Mouse (Mus musculus): ENCODE results near the gene Tbl1xr1. TPM values are rescaled to one million over a fixed set of nuclear protein-coding genes. Genes with fewer than 3 reads are reported as not detected.
A peak's percentile ranks its signal among the peaks of the same experiment; 100 is the strongest.

Gene Tbl1xr1
- polyA plus RNA-seq, 1 experiment from 2014 or later = 23.0 TPM

DNA sequence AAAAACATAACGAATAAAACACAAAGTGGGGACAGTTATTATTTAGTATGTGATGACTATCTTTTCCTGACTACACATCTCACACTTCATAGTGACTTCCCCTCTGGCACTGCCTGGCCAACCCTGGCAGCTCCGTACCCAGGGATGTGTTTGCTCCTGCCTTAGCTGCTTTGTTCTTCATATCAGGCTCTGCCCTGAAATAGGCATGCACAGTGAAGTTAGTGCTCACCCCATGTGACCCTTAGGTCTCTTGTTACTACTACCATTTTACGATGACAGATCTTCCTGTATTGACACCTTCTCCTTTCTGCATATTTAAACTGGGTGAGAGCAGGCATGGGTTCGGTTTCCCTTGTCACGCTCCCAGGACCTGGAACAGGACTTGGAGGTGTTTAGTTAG, 16.3 kb downstream of the Tbl1xr1 start:
- Histone ChIP-seq H3K4me1 (peaks cover 26% of the 10 kb centered on the region), H3K27ac (replicated peaks) (no peak overlapping the region), H3K36me3 (replicated peaks) (peaks cover 4% of the 10 kb centered on the region; the same call in 1 of the 2 replicates), H3K9me3 (no peaks in the 10 kb centered on the region), H3K4me3 (no peak overlapping the region), H3K27me3 (replicated peaks; ENCODE audit: low read depth, poor library complexity, severe bottlenecking) (no peaks in the 10 kb centered on the region)
- WGBS = 89% methylated on average over 5 of the region's 5 CpGs
- no peak for DNase-seq (ENCODE audit: low spot score)

DNA sequence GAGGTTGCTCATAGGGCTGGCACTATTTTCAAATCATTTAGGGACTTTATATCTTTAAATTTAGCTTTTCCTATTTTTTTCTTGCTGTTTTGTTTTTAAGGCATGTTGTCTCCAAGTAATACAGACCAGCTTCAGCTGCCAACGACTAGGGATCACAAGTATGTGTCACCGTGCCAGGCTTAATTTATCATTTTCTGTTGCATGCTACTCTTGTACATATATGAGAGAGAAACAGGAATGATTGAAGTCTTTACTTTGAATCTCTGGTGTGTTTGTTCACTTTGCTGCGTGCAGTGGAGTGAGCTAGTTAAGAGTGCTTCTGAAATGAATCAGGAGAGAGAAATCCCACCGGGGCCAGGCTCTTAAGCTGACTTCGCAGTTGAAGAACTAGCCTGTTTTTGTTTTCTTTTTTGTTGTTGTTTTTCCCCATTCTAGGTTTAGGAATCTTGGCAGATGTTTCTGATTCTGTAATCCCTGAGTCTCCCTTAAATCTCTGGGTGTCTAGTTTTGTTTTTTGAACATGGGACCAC, 27.6 kb downstream of the Tbl1xr1 start:
- no peak overlapping the region for H3K4me3 ChIP-seq
- peaks cover 13% of the 10 kb centered on the region for H3K36me3 ChIP-seq (replicated peaks)
- H3K4me1 ChIP-seq = peaks cover 51% of the 10 kb centered on the region
- H3K9me3 ChIP-seq = no peaks in the 10 kb centered on the region
- H3K27ac ChIP-seq (replicated peaks) = no peak overlapping the region
- no peak for DNase-seq (ENCODE audit: low spot score)
- WGBS = 69% methylated on average over 5 of the region's 5 CpGs
- no peaks in the 10 kb centered on the region for H3K27me3 ChIP-seq (replicated peaks; ENCODE audit: low read depth, poor library complexity, severe bottlenecking)

DNA sequence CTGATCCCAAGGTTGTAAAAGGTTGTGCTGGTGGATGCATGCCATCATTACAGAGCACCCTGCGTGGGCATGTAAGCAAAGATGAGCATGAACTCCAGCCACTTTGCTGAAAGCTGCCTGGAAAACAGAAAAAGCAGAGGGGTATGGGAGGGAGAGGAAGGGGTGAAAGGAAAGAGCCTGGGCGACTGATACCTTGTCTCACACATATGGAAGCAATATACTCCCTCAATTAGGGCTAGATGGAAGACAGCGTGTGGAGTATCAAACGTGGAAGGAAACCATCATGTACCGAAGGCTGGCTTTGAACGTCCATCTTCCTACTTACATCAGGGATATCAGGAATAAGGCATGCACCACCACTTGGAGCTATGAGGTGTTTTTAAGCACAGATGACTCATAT, 29.0 kb downstream of the Tbl1xr1 start:
- H3K4me3 ChIP-seq = no peak overlapping the region
- DNase-seq (ENCODE audit: low spot score) = peak; percentile 21
- peaks cover 39% of the 10 kb centered on the region for H3K4me1 ChIP-seq
- 46% methylated on average over 6 of the region's 6 CpGs for WGBS
- peaks cover 18% of the 10 kb centered on the region for H3K36me3 ChIP-seq (replicated peaks)
- H3K27ac ChIP-seq (replicated peaks) = no peak overlapping the region
- H3K9me3 ChIP-seq = peaks cover 2% of the 10 kb centered on the region; the same call in 1 of the 2 replicates
- H3K27me3 ChIP-seq (replicated peaks; ENCODE audit: low read depth, poor library complexity, severe bottlenecking) = no peaks in the 10 kb centered on the region

DNA sequence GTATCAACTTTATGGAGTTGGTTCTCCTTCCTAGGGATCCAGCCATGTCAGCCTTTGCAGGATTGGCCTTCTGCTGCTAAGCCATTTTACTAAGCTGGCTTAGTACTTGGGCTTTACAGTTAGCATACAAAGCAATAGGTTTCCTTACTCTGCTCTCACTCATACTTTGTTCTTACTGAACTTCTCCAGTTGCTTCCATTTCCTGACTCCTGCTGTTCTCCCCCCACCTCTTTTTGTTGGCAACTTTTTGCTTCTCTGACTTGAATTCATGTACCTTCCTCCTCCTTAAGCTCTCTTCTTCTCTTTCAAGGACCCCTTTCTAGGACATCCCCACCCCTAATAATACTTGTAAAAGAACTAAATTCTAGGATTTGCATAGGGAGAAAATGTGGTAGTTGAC, 31.6 kb downstream of the Tbl1xr1 start:
- Histone ChIP-seq H3K4me3 (no peak overlapping the region), H3K27me3 (replicated peaks; ENCODE audit: low read depth, poor library complexity, severe bottlenecking) (no peaks in the 10 kb centered on the region), H3K4me1 (peaks cover 27% of the 10 kb centered on the region), H3K36me3 (replicated peaks) (peaks cover 16% of the 10 kb centered on the region), H3K9me3 (peaks cover 9% of the 10 kb centered on the region; the same call in 1 of the 2 replicates), H3K27ac (replicated peaks) (no peak overlapping the region)
- no peak for DNase-seq (ENCODE audit: low spot score)

DNA sequence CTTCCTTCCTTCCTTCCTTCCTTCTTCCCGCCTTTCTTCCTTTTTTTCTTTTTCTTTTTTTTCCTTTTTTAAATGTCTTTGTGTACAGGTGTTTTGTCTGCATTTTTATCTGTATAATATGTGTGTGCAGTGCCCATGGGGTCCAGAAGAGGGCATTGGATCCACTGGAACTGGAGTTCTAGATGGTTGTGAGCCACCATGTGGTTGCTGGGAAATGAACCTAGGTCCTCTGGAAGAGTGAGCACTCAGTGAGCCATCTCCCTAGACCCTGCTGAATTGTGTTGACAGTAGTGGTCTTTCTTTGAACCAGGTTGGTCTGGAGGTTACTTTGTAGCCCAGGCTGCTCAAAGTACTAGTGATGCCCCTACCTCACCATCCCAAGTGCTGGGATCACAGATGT, 33.2 kb downstream of the Tbl1xr1 start:
- Histone ChIP-seq H3K27me3 (replicated peaks; ENCODE audit: low read depth, poor library complexity, severe bottlenecking) (no peaks in the 10 kb centered on the region), H3K27ac (replicated peaks) (no peak overlapping the region), H3K4me1 (peaks cover 18% of the 10 kb centered on the region), H3K9me3 (peaks cover 9% of the 10 kb centered on the region; the same call in 1 of the 2 replicates), H3K36me3 (replicated peaks) (peaks cover 16% of the 10 kb centered on the region), H3K4me3 (no peak overlapping the region)
- WGBS = 72% methylated on average over 1 of the region's 1 CpGs
- no peak for DNase-seq (ENCODE audit: low spot score)

DNA sequence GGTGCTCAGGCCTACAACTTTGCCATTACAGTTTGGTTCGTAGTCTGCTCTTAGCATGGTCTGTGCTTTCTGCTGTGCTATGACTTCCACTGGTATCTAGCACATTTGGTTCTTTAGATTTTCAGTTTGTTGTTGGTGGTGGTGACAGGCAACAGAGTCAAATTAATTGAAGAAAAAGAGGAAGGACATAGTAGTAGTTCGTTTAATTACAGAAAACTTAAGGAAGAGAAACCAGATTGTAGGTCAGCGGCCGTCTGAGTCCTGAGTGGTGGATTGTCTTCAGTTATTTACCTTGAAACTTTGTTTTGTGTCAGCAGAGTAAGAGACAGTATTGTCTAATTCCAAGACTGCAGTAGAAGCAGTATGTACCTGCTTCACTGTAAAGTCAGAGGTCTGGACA, 37.3 kb downstream of the Tbl1xr1 start:
- peaks cover 7% of the 10 kb centered on the region for H3K4me1 ChIP-seq
- peaks cover 8% of the 10 kb centered on the region; the same call in 1 of the 2 replicates for H3K36me3 ChIP-seq (replicated peaks)
- peaks cover 9% of the 10 kb centered on the region; the same call in 1 of the 2 replicates for H3K9me3 ChIP-seq
- no peak for DNase-seq (ENCODE audit: low spot score)
- H3K27me3 ChIP-seq (replicated peaks; ENCODE audit: low read depth, poor library complexity, severe bottlenecking) = no peaks in the 10 kb centered on the region
- no peak overlapping the region for H3K27ac ChIP-seq (replicated peaks)
- WGBS = 91% methylated on average over 4 of the region's 4 CpGs
- no peak overlapping the region for H3K4me3 ChIP-seq

DNA sequence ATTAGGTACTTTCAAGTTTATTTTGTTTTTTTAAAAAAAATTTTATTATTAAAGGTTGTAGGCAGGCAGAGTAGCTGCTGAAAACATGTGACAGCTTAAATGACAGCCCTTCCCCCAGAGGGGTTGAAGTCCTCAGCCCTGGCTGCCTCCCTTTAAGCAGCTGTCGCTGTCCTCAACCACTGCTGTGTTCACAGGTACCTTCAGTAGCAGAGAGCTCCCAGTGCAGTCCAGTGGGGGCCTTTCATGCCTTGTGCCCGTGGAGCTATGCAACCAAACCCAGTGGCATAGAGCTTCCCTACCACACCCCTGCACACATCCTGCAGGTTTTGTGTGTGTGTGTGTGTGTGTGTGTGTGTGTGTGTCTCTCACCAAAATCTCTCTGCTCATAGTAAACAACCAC, 38.8 kb downstream of the Tbl1xr1 start:
- Histone ChIP-seq H3K36me3 (replicated peaks) (peaks cover 3% of the 10 kb centered on the region; the same call in 1 of the 2 replicates), H3K27me3 (replicated peaks; ENCODE audit: low read depth, poor library complexity, severe bottlenecking) (no peaks in the 10 kb centered on the region), H3K4me1 (peaks cover 7% of the 10 kb centered on the region), H3K4me3 (no peak overlapping the region), H3K27ac (replicated peaks) (no peak overlapping the region), H3K9me3 (peaks cover 7% of the 10 kb centered on the region; the same call in 1 of the 2 replicates)
- WGBS = 41% methylated on average over 2 of the region's 2 CpGs
- no peak for DNase-seq (ENCODE audit: low spot score)

DNA sequence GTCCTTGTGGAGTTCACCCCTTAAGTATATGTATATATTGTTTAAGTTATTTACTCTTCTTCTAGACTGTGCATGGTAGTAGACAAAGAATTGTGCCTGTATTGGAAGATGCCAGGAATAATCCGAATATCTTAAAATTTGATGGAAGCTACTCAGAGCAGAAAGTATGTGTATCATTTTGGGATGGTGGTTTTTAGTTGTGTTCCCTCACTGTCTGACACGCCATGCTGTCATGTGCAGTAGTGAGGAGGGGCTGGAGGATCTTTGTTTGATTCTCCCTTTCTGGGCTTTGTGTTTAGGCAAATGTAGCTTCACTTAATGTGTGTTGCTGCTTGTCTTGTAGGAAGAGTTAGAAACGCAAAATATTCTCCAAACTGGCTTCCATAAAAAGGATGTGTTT, 39.2 kb downstream of the Tbl1xr1 start:
- no peaks in the 10 kb centered on the region for H3K27me3 ChIP-seq (replicated peaks; ENCODE audit: low read depth, poor library complexity, severe bottlenecking)
- H3K36me3 ChIP-seq (replicated peaks) = peaks cover 3% of the 10 kb centered on the region; the same call in 1 of the 2 replicates
- WGBS = 94% methylated on average over 3 of the region's 3 CpGs
- peaks cover 8% of the 10 kb centered on the region for H3K4me1 ChIP-seq
- H3K27ac ChIP-seq (replicated peaks) = no peak overlapping the region
- H3K4me3 ChIP-seq = no peak overlapping the region
- peaks cover 7% of the 10 kb centered on the region; the same call in 1 of the 2 replicates for H3K9me3 ChIP-seq
- DNase-seq (ENCODE audit: low spot score) = no peak

DNA sequence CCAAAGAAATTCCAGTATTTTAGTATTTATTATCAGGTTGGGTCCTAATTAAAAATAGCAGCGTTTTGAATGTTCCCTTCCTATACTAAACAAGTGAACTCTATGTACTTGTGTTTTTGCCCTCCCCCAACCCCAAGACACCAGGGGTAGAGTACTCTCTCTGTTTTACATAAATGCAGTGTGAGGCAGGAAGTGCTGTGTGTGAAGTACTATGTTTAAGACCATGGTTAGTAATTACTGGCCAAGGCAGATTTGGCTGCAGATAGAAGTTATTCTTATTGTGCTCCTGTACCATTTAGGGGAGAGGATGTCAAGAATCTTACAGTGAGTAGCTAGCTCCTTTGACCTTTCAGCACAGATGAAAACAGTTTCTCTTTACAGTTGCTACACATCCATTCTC, 39.7 kb downstream of the Tbl1xr1 start:
- Histone ChIP-seq H3K9me3 (peaks cover 4% of the 10 kb centered on the region; the same call in 1 of the 2 replicates), H3K4me1 (peaks cover 12% of the 10 kb centered on the region), H3K36me3 (replicated peaks) (peaks cover 1% of the 10 kb centered on the region; the same call in 1 of the 2 replicates), H3K27ac (replicated peaks) (no peak overlapping the region), H3K4me3 (no peak overlapping the region), H3K27me3 (replicated peaks; ENCODE audit: low read depth, poor library complexity, severe bottlenecking) (no peaks in the 10 kb centered on the region)
- no peak for DNase-seq (ENCODE audit: low spot score)
- WGBS = 80% methylated on average over 1 of the region's 1 CpGs

DNA sequence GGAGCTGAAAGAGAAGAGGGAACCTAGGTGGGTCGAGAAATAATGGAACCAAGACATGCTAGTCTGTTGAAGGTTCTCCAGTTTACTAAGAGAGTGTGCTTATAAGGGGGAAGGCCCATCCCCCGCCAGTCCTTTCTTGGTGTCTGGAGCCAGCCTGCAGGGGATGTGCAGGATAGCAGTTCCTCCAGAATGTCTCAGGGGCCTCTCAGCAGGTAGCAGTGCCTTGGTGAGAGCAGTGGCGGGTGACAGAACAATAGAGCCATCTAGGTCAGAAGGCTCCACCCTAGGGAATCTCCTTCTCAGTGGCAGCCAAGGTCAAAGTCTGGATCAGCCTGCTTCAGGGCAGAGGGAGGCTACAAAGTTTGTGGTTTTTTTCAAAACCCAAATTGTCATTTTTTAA, 45.3 kb downstream of the Tbl1xr1 start:
- WGBS = 50% methylated on average over 3 of the region's 3 CpGs
- no peaks in the 10 kb centered on the region for H3K36me3 ChIP-seq (replicated peaks)
- no peak for DNase-seq (ENCODE audit: low spot score)
- no peaks in the 10 kb centered on the region for H3K27me3 ChIP-seq (replicated peaks; ENCODE audit: low read depth, poor library complexity, severe bottlenecking)
- no peak overlapping the region for H3K4me3 ChIP-seq
- H3K4me1 ChIP-seq = peaks cover 22% of the 10 kb centered on the region
- H3K9me3 ChIP-seq = no peaks in the 10 kb centered on the region
- peak overlapping the region; percentile 40; the same call in 1 of the 2 replicates for H3K27ac ChIP-seq (replicated peaks)

DNA sequence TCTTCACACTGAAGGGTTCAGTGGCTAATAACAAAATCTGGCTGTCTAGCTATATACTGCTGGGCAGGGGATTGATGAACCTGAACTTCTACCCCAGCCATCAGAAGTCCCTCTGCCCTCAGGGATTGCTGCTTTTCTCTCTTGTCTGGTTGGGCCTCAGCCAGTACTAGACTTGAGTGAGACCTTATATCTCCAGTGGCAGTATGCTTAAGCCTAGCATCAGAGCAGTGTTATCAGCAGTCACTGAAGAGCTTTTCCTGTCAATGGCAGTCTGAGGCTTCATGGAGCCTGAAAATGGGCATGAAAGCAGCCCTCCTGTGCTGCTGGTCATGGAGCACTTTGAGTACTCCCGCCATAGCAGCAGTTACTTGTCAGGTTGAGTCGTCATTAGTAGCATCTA, 46.7 kb downstream of the Tbl1xr1 start:
- Histone ChIP-seq H3K27ac (replicated peaks) (no peak overlapping the region), H3K4me1 (peaks cover 23% of the 10 kb centered on the region), H3K9me3 (no peaks in the 10 kb centered on the region), H3K4me3 (no peak overlapping the region), H3K36me3 (replicated peaks) (peaks cover 5% of the 10 kb centered on the region; the same call in 1 of the 2 replicates), H3K27me3 (replicated peaks; ENCODE audit: low read depth, poor library complexity, severe bottlenecking) (no peaks in the 10 kb centered on the region)
- DNase-seq (ENCODE audit: low spot score) = no peak
- 86% methylated on average over 2 of the region's 2 CpGs for WGBS

DNA sequence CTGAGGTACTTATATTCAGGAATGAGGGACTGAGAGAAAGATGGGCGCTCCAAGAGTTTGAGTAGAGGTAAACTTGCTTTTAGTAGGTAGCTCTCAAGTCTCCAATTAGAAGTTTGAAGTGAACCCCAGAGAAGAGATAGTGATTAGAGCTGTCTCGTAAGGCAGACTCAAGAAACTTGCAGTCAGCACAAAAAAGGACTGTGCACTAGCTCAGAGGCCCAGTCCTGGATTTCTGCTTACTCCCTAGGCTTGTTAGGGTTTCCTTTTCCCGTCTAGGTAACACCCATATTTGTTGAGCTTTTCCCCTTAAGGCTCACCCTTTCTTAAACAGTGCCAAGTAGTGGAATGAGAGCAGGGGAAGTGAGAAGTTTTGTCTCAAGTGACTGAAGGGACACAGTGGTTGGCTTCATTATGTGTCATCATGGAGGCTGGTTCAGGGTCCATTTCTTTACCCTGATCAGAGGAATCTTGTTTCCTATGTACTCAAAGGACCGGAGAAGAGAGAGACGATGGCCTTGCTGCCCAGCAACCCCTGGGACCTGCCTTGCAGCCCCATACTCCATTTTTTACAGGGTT, 49.9 kb downstream of the Tbl1xr1 start:
- no peak for DNase-seq (ENCODE audit: low spot score)
- Histone ChIP-seq H3K4me3 (no peak overlapping the region), H3K36me3 (replicated peaks) (peaks cover 9% of the 10 kb centered on the region), H3K27me3 (replicated peaks; ENCODE audit: low read depth, poor library complexity, severe bottlenecking) (no peaks in the 10 kb centered on the region), H3K9me3 (no peaks in the 10 kb centered on the region), H3K4me1 (peaks cover 17% of the 10 kb centered on the region), H3K27ac (replicated peaks) (no peak overlapping the region)
- 65% methylated on average over 5 of the region's 5 CpGs for WGBS

DNA sequence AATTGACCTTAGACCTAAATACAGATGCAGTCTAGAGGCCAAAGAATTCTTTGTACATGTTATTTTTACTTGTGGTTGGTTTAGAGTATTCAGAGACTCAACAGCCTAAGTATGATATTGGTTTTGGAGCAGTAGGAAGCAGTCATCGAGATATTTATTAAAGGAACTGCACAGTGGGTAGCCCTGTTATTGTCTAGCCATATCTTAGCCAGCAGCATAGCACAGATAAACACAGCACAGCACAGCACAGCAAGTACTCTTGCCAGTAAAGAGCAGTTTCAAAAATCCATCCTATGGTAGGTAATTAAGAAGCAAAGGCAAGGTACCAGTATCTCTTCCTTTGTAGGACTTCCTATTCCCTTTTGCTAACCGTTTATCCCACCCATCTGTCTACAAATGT, 54.8 kb downstream of the Tbl1xr1 start:
- Histone ChIP-seq H3K4me3 (no peak overlapping the region), H3K9me3 (no peaks in the 10 kb centered on the region), H3K27ac (replicated peaks) (no peak overlapping the region), H3K36me3 (replicated peaks) (peaks cover 9% of the 10 kb centered on the region), H3K27me3 (replicated peaks; ENCODE audit: low read depth, poor library complexity, severe bottlenecking) (no peaks in the 10 kb centered on the region), H3K4me1 (peaks cover 5% of the 10 kb centered on the region; the same call in 1 of the 2 replicates)
- no peak for DNase-seq (ENCODE audit: low spot score)
- WGBS = 90% methylated on average over 2 of the region's 2 CpGs

Data from embryonic facial prominence, embryonic 10.5 days (tissue).